Mouse (Mus musculus): ENCODE measurements at regions not wholly inside any gene's neighbourhood (a gene's known extent, or its start where the extent isn't known, plus 50 kb on each side); places are given as distances from the start of the nearest gene placed in this dataset.

DNA sequence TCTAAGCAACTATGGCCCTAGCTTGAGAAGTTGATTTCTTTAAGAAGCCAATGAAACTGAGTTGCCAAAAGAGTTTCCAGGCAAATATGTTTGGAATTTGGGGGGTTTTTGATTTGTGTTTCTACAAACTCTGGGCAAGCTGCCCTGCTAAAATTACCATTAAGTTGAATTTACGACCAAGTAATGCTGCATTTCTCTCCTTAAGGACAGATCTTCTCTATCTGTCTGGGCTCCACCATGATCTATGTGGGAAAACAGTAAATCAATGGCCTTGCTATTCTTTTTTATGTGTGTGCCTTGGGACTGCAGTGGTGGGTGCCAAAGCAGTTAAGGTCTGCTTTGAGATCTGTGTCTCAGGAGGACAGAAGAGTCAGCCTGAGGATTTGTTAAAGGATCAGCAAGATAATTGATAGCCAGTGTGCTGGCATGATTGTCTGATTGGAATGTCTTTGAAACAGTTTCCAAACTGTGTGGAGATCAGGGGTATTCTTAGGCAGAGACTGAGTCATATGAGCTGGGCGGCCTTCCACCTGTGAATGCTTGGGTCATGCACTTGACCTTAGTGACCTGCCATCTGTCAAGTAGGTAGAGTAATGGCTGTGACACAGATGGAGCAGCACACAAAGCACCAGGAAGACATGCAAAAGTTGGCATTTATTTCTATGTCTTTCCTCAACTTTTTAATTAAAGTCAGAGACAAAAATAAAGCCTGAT is 91.1 kb upstream of the Pmch start:
- Histone ChIP-seq H3K4me3 (replicated peaks) (no peak overlapping the region), H3K27ac (replicated peaks) (0 out of 2 replicates have a peak overlapping the region, but pooled peaks have one; percentile 8), H3K36me3 (no peaks in the 10 kb centered on the region), H3K9me3 (replicated peaks) (no peaks in the 10 kb centered on the region), H3K27me3 (no peaks in the 10 kb centered on the region), H3K9ac (no peak overlapping the region), H3K4me2 (replicated peaks) (no peak overlapping the region), H3K4me1 (no peaks in the 10 kb centered on the region)
- WGBS: 39% methylated on average over 2 of the region's 2 CpGs
- no peak for ATAC-seq (ENCODE audit: insufficient number of reproducible peaks, low FRiP score, low TSS enrichment, low read depth)

- no peak overlapping the region for H3K9ac ChIP-seq
- no peak overlapping the region for H3K27ac ChIP-seq (replicated peaks)
- ATAC-seq (ENCODE audit: insufficient number of reproducible peaks, low FRiP score, low TSS enrichment, low read depth): no peak
- no peaks in the 10 kb centered on the region for H3K36me3 ChIP-seq
- H3K4me2 ChIP-seq (replicated peaks): no peak overlapping the region
- no peaks in the 10 kb centered on the region for H3K9me3 ChIP-seq (replicated peaks)
- no peaks in the 10 kb centered on the region for H3K27me3 ChIP-seq
- no peak overlapping the region for H3K4me3 ChIP-seq (replicated peaks)
- WGBS: 90% methylated on average over 7 of the region's 7 CpGs
- no peaks in the 10 kb centered on the region for H3K4me1 ChIP-seq
These were observed 82.2 kb upstream of the Pmch start for GRCm38 (mm10) chr10:88008679-88009078.

DNA sequence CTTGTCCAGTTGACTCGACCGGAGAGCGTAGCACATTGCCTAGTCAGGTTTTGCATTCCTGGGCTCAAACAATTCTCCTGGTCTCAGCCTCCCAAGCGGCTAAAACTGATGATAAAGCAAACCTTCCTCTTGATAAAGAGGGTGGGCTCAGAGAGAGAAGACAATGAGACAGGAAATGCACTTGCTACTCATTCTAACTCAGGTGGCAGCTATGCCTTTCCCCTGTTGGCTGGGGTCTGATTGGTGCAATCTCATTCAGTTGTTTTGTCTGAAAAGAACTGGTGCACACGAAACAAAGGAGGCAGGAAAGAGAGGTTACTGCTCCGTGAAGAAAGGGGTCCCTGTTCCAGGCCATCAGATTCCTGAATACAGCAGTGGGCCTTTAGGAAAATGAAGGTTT is 80.0 kb upstream of the Pmch start:
- Histone ChIP-seq H3K9ac (no peak overlapping the region), H3K36me3 (no peaks in the 10 kb centered on the region), H3K4me3 (replicated peaks) (no peak overlapping the region), H3K4me2 (replicated peaks) (no peak overlapping the region), H3K27me3 (no peaks in the 10 kb centered on the region), H3K27ac (replicated peaks) (no peak overlapping the region), H3K9me3 (replicated peaks) (no peaks in the 10 kb centered on the region), H3K4me1 (no peaks in the 10 kb centered on the region)
- 86% methylated on average over 6 of the region's 6 CpGs for WGBS
- ATAC-seq (ENCODE audit: insufficient number of reproducible peaks, low FRiP score, low TSS enrichment, low read depth): no peak

GRCm38 (mm10) chr10:88031978-88032377 is 58.9 kb upstream of the Pmch start:
- Histone ChIP-seq H3K9ac (no peak overlapping the region), H3K9me3 (replicated peaks) (no peaks in the 10 kb centered on the region), H3K27ac (replicated peaks) (no peak overlapping the region), H3K27me3 (no peaks in the 10 kb centered on the region), H3K4me1 (no peaks in the 10 kb centered on the region), H3K36me3 (no peaks in the 10 kb centered on the region), H3K4me2 (replicated peaks) (no peak overlapping the region), H3K4me3 (replicated peaks) (no peak overlapping the region)
- ATAC-seq (ENCODE audit: insufficient number of reproducible peaks, low FRiP score, low TSS enrichment, low read depth): peak; percentile 60; the same call in 1 of the 2 replicates
- 68% methylated on average over 5 of the region's 5 CpGs for WGBS
